Mouse (Mus musculus) heart, embryonic 11.5 days (tissue): ENCODE results near the gene Mrps15. TPM values are rescaled to one million over a fixed set of nuclear protein-coding genes. Genes with fewer than 3 reads are reported as not detected.
"Not testable (repeated sequence)": the region's sequence is repeated elsewhere in the genome, so short reads cannot be mapped to it uniquely, and the experiment has no call there.

ENCODE experiments used
- ATAC-seq: fragments of 200-750 bp; cut with Nextera tagmentation; replicated peaks from 2 replicates; pipeline ENCODE4 v1.8.0; 2017; ENCODE audit warnings: moderate library complexity; ENCODE audit not compliant: insufficient number of reproducible peaks, low FRiP score, low TSS enrichment
- H3K27ac ChIP-seq: fragments of 300-500 bp; sonication (generic); 2 replicates; pipeline ENCODE4 v1.5.1; 2014; ENCODE audit warnings: mild to moderate bottlenecking, low read depth, low read length
- H3K27me3 ChIP-seq: fragments of 300-500 bp; sonication (generic); 2 replicates; pipeline ENCODE4 v1.6.1; 2014; ENCODE audit warnings: mild to moderate bottlenecking, low read length, mixed read lengths; ENCODE audit not compliant: control insufficient read depth, insufficient read depth
- H3K36me3 ChIP-seq: fragments of 300-500 bp; sonication (generic); 2 replicates; pipeline ENCODE4 v1.6.1; 2014; ENCODE audit warnings: mild to moderate bottlenecking, low read length, moderate library complexity, mixed read lengths; ENCODE audit not compliant: control insufficient read depth, insufficient read depth
- H3K4me1 ChIP-seq: fragments of 300-500 bp; sonication (generic); 2 replicates; pipeline ENCODE4 v1.6.1; 2014; ENCODE audit warnings: low read length; ENCODE audit not compliant: control insufficient read depth, insufficient read depth
- H3K4me2 ChIP-seq: fragments of 300-500 bp; sonication (generic); 2 replicates; pipeline ENCODE4 v1.6.1; 2014; ENCODE audit warnings: mild to moderate bottlenecking, moderate library complexity
- H3K4me3 ChIP-seq: fragments of 300-500 bp; sonication (generic); 2 replicates; pipeline ENCODE4 v1.5.1; 2014; ENCODE audit warnings: low read depth, low read length
- H3K9ac ChIP-seq: fragments of 300-500 bp; sonication (generic); 2 replicates; pipeline ENCODE4 v1.6.1; 2014; ENCODE audit warnings: mild to moderate bottlenecking, low read depth, low read length, moderate library complexity
- H3K9me3 ChIP-seq: fragments of 300-500 bp; sonication (generic); replicated peaks from 2 replicates; pipeline ENCODE4 v1.6.1; 2016; ENCODE audit warnings: low read length; ENCODE audit not compliant: control insufficient read depth
- WGBS: fragments of 180-500 bp; shearing (Covaris S2); extraction: QIAGEN DNeasy Blood & Tissue Kit; methylation state at CpG from one replicate; pipeline ENCODE4 v1.1.7; 2014; ENCODE audit not compliant: insufficient replicate concordance; 5-methylcytosine and 5-hydroxymethylcytosine counted together
- polyA plus RNA-seq: library from polyadenylated mRNA; unstranded; fragments of >200 nt; fragmentation: Nextera tagmentation; extraction: Ambion mirVana; gene quantifications from 2 replicates; pipeline ENCODE4 v1.2.1, GENCODE M21; 2014

Mrps15 gene
- polyA plus RNA-seq, 1 experiment from 2014 or later: 155 TPM

- Histone ChIP-seq H3K9ac (no peak overlapping the region), H3K4me1 (no peaks in the 10 kb centered on the region), H3K36me3 (no peaks in the 10 kb centered on the region), H3K4me3 (no peak overlapping the region), H3K4me2 (no peak overlapping the region), H3K27me3 (no peaks in the 10 kb centered on the region), H3K27ac (no peak overlapping the region), H3K9me3 (no peaks in the 10 kb centered on the region)
- 67% methylated on average over 7 of the region's 7 CpGs for WGBS
- no peak for ATAC-seq
These were observed 43.5 kb downstream of the Mrps15 start for GRCm38 (mm10) chr4:126090101-126090847.

DNA sequence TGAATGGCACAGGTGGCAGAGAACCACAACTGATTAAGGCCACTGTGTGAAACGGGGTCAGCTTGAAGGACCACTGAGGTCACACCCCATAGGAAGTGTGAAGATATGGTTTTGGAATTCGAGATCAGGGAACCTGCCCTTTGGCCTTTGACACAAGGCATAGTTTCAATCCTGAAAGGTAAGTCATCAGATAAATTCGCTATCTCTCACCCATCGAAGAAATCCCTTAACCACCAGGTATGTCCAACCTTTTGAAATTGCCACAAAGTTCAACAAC, 44.1 kb downstream of the Mrps15 start:
- Histone ChIP-seq H3K27me3 (no peaks in the 10 kb centered on the region), H3K9me3 (no peaks in the 10 kb centered on the region), H3K4me1 (no peaks in the 10 kb centered on the region), H3K4me2 (no peak overlapping the region), H3K9ac (no peak overlapping the region), H3K4me3 (no peak overlapping the region), H3K27ac (no peak overlapping the region), H3K36me3 (no peaks in the 10 kb centered on the region)
- WGBS: 70% methylated on average over 4 of the region's 4 CpGs
- ATAC-seq: no peak

- Histone ChIP-seq H3K4me2 (no peak overlapping the region), H3K27ac (no peak overlapping the region), H3K9ac (no peak overlapping the region), H3K27me3 (no peaks in the 10 kb centered on the region), H3K4me1 (peaks cover 1% of the 10 kb centered on the region), H3K9me3 (no peaks in the 10 kb centered on the region), H3K4me3 (no peak overlapping the region), H3K36me3 (no peaks in the 10 kb centered on the region)
- ATAC-seq: no peak
- 77% methylated on average over 8 of the region's 8 CpGs for WGBS
These were observed 45.1 kb downstream of the Mrps15 start for GRCm38 (mm10) chr4:126091873-126092272.

GRCm38 (mm10) chr4:126095622-126096430, 49.1 kb downstream of the Mrps15 start:
- H3K27me3 ChIP-seq, H3K9me3 ChIP-seq, H3K36me3 ChIP-seq, H3K9ac ChIP-seq, ATAC-seq, H3K4me3 ChIP-seq, H3K27ac ChIP-seq: not testable (repeated sequence)
- Histone ChIP-seq H3K4me2 (peak overlapping the region; percentile 83; the same call in 1 of the 2 replicates), H3K4me1 (peaks cover 22% of the 10 kb centered on the region)
- 53% methylated on average over 14 of the region's 14 CpGs for WGBS

GRCm38 (mm10) chr4:126096464-126097111, 49.9 kb downstream of the Mrps15 start, which contains the start of gene Lsm10:
Gene Lsm10 (plus strand): TSS chr4:126096623.
- H3K27me3 ChIP-seq: no peaks in the 10 kb centered on the region
- peak within 1 kb of the TSS; percentile 83 for H3K4me2 ChIP-seq
- peak within 1 kb of the TSS; percentile 76 for H3K4me3 ChIP-seq
- peak within 1 kb of the TSS; percentile 76 for H3K27ac ChIP-seq
- H3K36me3 ChIP-seq: peaks cover 3% of the 10 kb centered on the region; the same call in 1 of the 2 replicates
- 3% methylated on average over 37 of the region's 37 CpGs for WGBS
- H3K4me1 ChIP-seq: peaks cover 22% of the 10 kb centered on the region
- H3K9ac ChIP-seq: peak within 1 kb of the TSS; percentile 88
- H3K9me3 ChIP-seq: no peaks in the 10 kb centered on the region
- peak; percentile 96 for ATAC-seq

GRCm38 (mm10) chr4:126097711-126098253, 51.1 kb downstream of the Mrps15 start:
- Histone ChIP-seq H3K27ac (no peak overlapping the region), H3K4me1 (peaks cover 32% of the 10 kb centered on the region), H3K4me2 (no peak overlapping the region), H3K27me3 (no peaks in the 10 kb centered on the region), H3K9me3 (no peaks in the 10 kb centered on the region), H3K4me3 (no peak overlapping the region), H3K9ac (no peak overlapping the region), H3K36me3 (peaks cover 3% of the 10 kb centered on the region; the same call in 1 of the 2 replicates)
- 91% methylated on average over 20 of the region's 20 CpGs for WGBS
- ATAC-seq: no peak

DNA sequence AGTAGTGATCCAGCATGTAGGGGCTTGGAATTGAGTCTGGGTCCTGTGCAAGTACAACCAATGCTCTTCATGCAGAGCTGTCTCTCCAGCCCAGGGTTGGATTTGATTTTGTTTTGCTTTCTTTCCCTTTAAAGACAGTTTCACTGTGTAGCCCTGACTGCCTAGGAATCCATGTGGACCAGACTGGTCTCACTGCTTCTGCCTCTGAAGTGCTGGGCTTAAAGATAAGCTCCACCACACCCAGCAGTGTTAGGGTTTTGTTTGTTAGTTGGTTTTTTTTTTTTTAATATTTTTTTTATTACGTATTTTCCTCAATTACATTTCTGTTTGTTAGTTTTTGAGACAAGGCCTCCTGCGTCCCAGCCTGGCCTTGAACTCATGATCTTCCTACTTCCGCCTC, 52.6 kb downstream of the Mrps15 start:
- H3K4me2 ChIP-seq: peak overlapping the region; percentile 34
- H3K27me3 ChIP-seq: no peaks in the 10 kb centered on the region
- peaks cover 37% of the 10 kb centered on the region for H3K4me1 ChIP-seq
- peaks cover 3% of the 10 kb centered on the region; the same call in 1 of the 2 replicates for H3K36me3 ChIP-seq
- ATAC-seq: no peak
- 79% methylated on average over 3 of the region's 3 CpGs for WGBS
- H3K27ac ChIP-seq: peak overlapping the region; percentile 75
- no peak overlapping the region for H3K4me3 ChIP-seq
- peak overlapping the region; percentile 39; the same call in 1 of the 2 replicates for H3K9ac ChIP-seq
- no peaks in the 10 kb centered on the region for H3K9me3 ChIP-seq

DNA sequence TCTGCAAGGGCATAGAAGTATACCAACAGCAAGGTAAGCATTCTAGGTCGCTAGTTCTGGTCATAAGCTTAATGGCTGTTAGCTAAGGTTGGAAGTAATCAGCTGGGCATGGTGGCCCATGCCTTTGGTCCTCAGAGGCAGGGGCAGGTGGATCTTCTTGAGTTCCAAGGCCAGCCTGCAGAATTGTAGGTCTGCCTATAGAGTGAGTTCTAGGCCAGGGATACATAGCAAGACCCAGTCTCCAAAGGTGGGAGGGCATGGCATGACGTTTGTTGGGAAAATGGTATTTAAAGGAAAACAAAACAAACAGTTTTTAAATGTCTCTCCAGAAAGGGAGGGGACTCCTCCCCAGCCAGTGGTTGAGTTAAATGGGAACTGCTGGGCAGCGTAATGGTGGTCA, 54.0 kb downstream of the Mrps15 start:
- Histone ChIP-seq H3K4me3 (no peak overlapping the region), H3K4me1 (peaks cover 51% of the 10 kb centered on the region), H3K36me3 (peaks cover 3% of the 10 kb centered on the region; the same call in 1 of the 2 replicates), H3K9ac (no peak overlapping the region), H3K27me3 (no peaks in the 10 kb centered on the region), H3K9me3 (no peaks in the 10 kb centered on the region), H3K4me2 (no peak overlapping the region), H3K27ac (no peak overlapping the region)
- ATAC-seq: no peak
- WGBS: 85% methylated on average over 3 of the region's 3 CpGs
